Mouse (Mus musculus): ENCODE data around the gene Chil1. TPM values are rescaled to one million over a fixed set of nuclear protein-coding genes. Genes with fewer than 3 reads are reported as not detected.

Gene Chil1
- polyA plus RNA-seq, 1 experiment from 2014 or later: 3.7 TPM

DNA sequence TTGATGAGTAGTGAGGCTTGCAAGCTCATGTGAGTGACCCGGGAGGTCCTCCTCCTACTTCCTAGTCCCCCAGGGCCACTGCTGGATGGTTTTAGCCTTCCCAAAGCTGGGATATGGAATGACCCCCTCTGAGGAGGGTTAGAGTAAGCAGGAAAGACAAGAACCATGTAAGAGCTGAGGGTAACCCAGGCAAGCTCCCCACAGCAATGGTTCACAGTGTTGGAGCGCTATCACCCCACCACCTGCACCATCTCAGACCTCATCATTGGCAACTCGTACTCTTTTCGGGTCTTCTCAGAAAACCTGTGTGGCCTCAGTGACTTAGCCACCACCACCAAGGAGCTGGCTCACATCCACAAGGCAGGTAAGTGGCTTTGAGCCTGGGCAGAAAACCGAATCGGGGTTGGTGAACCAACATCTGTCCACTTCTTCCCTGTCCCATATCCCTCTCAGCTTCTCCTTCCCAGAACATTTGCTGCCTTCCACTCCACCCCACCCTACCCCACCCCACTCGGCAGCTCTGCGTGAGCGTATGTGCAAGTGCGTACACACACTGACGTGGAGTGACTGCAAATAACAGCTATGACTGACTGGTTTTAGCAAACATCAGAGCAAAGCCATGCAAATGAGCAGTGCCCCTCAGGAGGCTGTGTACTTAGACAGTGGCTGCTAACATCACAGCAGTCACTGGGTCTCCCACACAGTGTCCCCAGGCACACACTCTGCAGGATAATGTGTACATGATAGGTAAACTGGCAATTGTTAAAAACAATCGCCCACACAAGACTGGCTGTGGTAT lies 16.4 kb downstream of the Chil1 start:
- Histone ChIP-seq H3K27me3 (no peaks in the 10 kb centered on the region), H3K36me3 (no peaks in the 10 kb centered on the region), H3K4me1 (peaks cover 15% of the 10 kb centered on the region), H3K27ac (replicated peaks) (no peak overlapping the region), H3K4me2 (replicated peaks) (no peak overlapping the region), H3K9ac (replicated peaks) (no peak overlapping the region), H3K9me3 (no peaks in the 10 kb centered on the region), H3K4me3 (no peak overlapping the region)
- WGBS: 72% methylated on average over 12 of the region's 12 CpGs
- no peak; the same call in 1 of the 2 replicates for ATAC-seq (replicated peaks)

DNA sequence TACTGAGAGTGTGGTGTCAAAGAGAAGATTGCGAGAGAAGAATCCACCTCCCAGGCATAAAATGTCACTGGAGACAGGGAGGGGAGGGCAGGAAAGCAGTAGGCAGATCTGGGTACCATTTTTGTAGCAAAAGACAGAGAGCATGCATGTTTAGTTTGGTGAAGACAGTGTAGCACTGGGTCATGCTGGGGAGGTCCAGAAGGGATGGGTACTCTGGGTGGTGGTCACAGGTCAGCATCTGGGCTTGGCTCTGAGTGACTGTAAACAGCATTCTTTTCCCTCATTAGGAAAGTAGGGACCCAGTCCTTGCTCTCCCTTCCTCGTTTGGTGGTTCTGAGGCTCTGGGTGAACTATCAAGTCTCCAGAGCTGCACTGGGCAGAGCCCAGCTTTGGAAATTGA lies 18.5 kb downstream of the Chil1 start:
- WGBS: 68% methylated on average over 2 of the region's 2 CpGs
- Histone ChIP-seq H3K9me3 (no peaks in the 10 kb centered on the region), H3K4me1 (peaks cover 17% of the 10 kb centered on the region), H3K4me2 (replicated peaks) (no peak overlapping the region), H3K36me3 (no peaks in the 10 kb centered on the region), H3K9ac (replicated peaks) (no peak overlapping the region), H3K27me3 (no peaks in the 10 kb centered on the region), H3K4me3 (no peak overlapping the region), H3K27ac (replicated peaks) (no peak overlapping the region)
- ATAC-seq (replicated peaks): no peak

GRCm38 (mm10) chr1:134200998-134201686 lies 19.2 kb downstream of the Chil1 start:
- 83% methylated on average over 6 of the region's 6 CpGs for WGBS
- H3K36me3 ChIP-seq: no peaks in the 10 kb centered on the region
- H3K27me3 ChIP-seq: no peaks in the 10 kb centered on the region
- H3K4me3 ChIP-seq: no peak overlapping the region
- no peak overlapping the region for H3K27ac ChIP-seq (replicated peaks)
- H3K4me1 ChIP-seq: peaks cover 12% of the 10 kb centered on the region
- H3K9ac ChIP-seq (replicated peaks): no peak overlapping the region
- no peak overlapping the region for H3K4me2 ChIP-seq (replicated peaks)
- no peak for ATAC-seq (replicated peaks)
- no peaks in the 10 kb centered on the region for H3K9me3 ChIP-seq

DNA sequence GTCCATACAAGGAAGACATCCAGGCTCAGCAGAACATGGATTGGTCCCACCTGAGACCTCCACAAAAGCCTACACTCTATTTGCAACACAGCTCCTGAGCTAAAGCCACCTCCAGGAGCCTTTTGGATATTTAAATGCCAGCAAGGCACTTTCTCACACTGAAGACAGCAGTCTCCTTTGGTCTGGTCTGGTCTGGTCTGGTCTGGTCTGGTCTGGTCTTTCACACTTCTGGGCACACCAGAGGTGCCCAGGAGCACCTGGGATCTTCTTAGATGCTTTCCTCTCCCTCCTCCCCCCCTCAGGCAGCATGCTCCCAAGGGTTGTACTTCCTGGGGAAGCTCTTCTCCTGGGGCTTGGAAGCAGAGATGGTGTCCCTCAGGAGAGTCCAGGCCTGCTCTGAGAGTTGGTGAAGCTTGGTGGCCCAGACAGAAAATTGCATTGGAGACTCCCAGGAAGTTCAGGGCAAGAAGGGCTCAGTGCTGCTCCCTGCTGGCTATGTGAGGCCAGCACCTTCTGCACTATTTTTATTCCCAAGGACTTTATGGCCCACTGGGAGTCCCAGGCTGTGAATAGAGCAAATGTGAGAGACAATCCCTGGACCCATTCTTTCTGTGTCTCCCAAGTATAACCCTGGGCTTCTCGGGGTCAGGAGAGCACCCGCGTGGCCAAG lies 19.9 kb downstream of the Chil1 start:
- Histone ChIP-seq H3K9me3 (no peaks in the 10 kb centered on the region), H3K4me3 (no peak overlapping the region), H3K27me3 (no peaks in the 10 kb centered on the region), H3K27ac (replicated peaks) (no peak overlapping the region), H3K36me3 (no peaks in the 10 kb centered on the region), H3K4me2 (replicated peaks) (no peak overlapping the region), H3K4me1 (peaks cover 12% of the 10 kb centered on the region), H3K9ac (replicated peaks) (no peak overlapping the region)
- ATAC-seq (replicated peaks): no peak
- WGBS: 35% methylated on average over 3 of the region's 3 CpGs

DNA sequence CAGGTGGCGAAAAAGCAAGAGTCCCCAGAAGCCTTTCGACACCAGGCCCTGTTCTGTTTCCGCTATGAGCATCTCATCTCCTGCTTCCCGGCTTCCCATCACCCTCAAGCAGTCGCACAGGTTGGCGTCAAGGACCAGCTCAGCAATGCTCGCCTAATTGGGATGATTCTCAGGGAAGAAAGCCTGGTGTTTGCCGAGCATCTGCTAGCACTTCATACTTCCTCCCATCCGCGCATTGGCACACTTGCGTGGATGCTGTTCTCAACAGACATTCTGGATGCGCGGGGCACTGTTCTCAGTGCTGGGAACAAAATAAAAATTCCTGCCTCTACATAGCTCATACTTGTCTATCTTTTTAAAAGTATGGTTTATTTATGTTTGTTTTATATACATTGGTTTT lies 22.3 kb downstream of the Chil1 start:
- Histone ChIP-seq H3K27me3 (no peaks in the 10 kb centered on the region), H3K4me3 (no peak overlapping the region), H3K36me3 (no peaks in the 10 kb centered on the region), H3K27ac (replicated peaks) (peak overlapping the region; percentile 48), H3K4me2 (replicated peaks) (no peak overlapping the region), H3K9me3 (no peaks in the 10 kb centered on the region), H3K4me1 (peaks cover 12% of the 10 kb centered on the region), H3K9ac (replicated peaks) (no peak overlapping the region)
- 0 out of 2 replicates have a peak, but pooled peaks have one; percentile 18 for ATAC-seq (replicated peaks)
- 70% methylated on average over 13 of the region's 13 CpGs for WGBS

GRCm38 (mm10) chr1:134205296-134206018 lies 23.5 kb downstream of the Chil1 start:
- no peaks in the 10 kb centered on the region for H3K36me3 ChIP-seq
- H3K9ac ChIP-seq (replicated peaks): no peak overlapping the region
- no peak; the same call in 1 of the 2 replicates for ATAC-seq (replicated peaks)
- no peak overlapping the region for H3K4me3 ChIP-seq
- H3K27me3 ChIP-seq: no peaks in the 10 kb centered on the region
- 62% methylated on average over 9 of the region's 9 CpGs for WGBS
- H3K9me3 ChIP-seq: no peaks in the 10 kb centered on the region
- no peak overlapping the region for H3K4me2 ChIP-seq (replicated peaks)
- peaks cover 12% of the 10 kb centered on the region for H3K4me1 ChIP-seq
- H3K27ac ChIP-seq (replicated peaks): peak overlapping the region; percentile 29

DNA sequence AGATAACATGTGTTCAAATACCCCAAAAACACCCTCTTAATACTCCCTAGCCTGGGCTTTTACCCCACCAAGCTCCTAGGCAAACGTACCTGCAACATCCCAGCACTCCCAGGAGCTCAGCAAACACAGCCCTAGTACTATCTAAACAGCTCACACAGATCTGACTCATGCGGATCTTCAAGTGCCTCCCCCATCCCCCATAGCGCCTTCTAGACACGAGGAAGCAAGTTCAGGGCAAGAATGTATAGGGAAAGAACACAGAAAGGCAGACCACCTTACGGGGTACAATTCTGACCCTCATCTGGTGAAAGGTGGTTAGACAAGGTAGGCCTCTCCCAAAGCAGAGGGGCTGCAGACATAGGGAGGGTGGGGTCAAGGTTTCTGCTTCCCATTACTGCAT lies 24.1 kb downstream of the Chil1 start:
- Histone ChIP-seq H3K4me3 (no peak overlapping the region), H3K27me3 (no peaks in the 10 kb centered on the region), H3K9ac (replicated peaks) (no peak overlapping the region), H3K4me2 (replicated peaks) (no peak overlapping the region), H3K4me1 (peaks cover 12% of the 10 kb centered on the region), H3K27ac (replicated peaks) (no peak overlapping the region), H3K9me3 (no peaks in the 10 kb centered on the region), H3K36me3 (no peaks in the 10 kb centered on the region)
- no peak for ATAC-seq (replicated peaks)
- WGBS: 63% methylated on average over 5 of the region's 5 CpGs

DNA sequence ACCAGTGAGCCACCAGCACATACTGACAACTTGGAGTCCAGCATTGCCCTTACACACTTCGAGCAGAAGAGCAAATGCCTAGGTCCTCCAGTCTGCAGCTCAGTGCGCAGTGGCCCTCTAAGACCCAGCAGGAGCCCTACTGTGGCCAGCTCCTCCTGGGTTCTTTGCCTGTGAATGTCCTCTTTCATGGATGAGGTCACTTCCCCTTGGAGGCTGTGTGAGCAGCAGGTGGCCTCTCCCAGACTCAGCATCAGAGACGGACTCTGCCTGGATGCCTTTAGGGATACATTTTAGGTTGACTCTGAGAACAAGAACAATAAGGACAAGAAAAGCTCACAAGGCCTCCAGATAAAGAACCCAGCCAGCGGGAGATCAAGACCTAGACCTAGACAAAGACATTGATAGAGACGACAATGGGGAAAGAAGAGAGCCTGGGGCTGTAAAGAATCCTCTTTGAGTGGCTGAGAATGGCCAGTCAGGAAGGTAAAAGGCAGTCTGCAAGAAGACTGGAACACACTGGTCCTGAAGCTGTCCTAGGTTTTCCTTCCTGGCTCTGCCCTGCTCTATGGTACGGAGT lies 28.3 kb downstream of the Chil1 start:
- H3K9me3 ChIP-seq: no peaks in the 10 kb centered on the region
- H3K4me2 ChIP-seq (replicated peaks): no peak overlapping the region
- ATAC-seq (replicated peaks): no peak
- no peak overlapping the region for H3K4me3 ChIP-seq
- H3K27me3 ChIP-seq: no peaks in the 10 kb centered on the region
- no peak overlapping the region for H3K9ac ChIP-seq (replicated peaks)
- H3K27ac ChIP-seq (replicated peaks): no peak overlapping the region
- 40% methylated on average over 6 of the region's 6 CpGs for WGBS
- H3K36me3 ChIP-seq: no peaks in the 10 kb centered on the region
- peaks cover 9% of the 10 kb centered on the region for H3K4me1 ChIP-seq

- Histone ChIP-seq H3K4me3 (no peak overlapping the region), H3K36me3 (no peaks in the 10 kb centered on the region), H3K9me3 (no peaks in the 10 kb centered on the region), H3K4me2 (replicated peaks) (no peak overlapping the region), H3K27ac (replicated peaks) (no peak overlapping the region), H3K4me1 (peaks cover 12% of the 10 kb centered on the region), H3K27me3 (no peaks in the 10 kb centered on the region), H3K9ac (replicated peaks) (no peak overlapping the region)
- no peak for ATAC-seq (replicated peaks)
- WGBS: 74% methylated on average over 6 of the region's 6 CpGs
Observed at GRCm38 (mm10) chr1:134211043-134211442, 29.1 kb downstream of the Chil1 start.

- Histone ChIP-seq H3K4me2 (replicated peaks) (no peak overlapping the region), H3K9me3 (no peaks in the 10 kb centered on the region), H3K27ac (replicated peaks) (no peak overlapping the region), H3K27me3 (no peaks in the 10 kb centered on the region), H3K36me3 (no peaks in the 10 kb centered on the region), H3K4me3 (no peak overlapping the region), H3K9ac (replicated peaks) (no peak overlapping the region), H3K4me1 (peaks cover 14% of the 10 kb centered on the region)
- 3% methylated on average over 2 of the region's 2 CpGs for WGBS
- no peak for ATAC-seq (replicated peaks)
Observed at GRCm38 (mm10) chr1:134211631-134212030, 29.7 kb downstream of the Chil1 start.

- Histone ChIP-seq H3K9ac (replicated peaks) (no peak overlapping the region), H3K27me3 (no peaks in the 10 kb centered on the region), H3K4me2 (replicated peaks) (no peak overlapping the region), H3K9me3 (no peaks in the 10 kb centered on the region), H3K4me1 (peaks cover 20% of the 10 kb centered on the region), H3K36me3 (no peaks in the 10 kb centered on the region), H3K4me3 (no peak overlapping the region), H3K27ac (replicated peaks) (no peak overlapping the region)
- no peak for ATAC-seq (replicated peaks)
- WGBS: 75% methylated on average over 6 of the region's 6 CpGs
Observed at GRCm38 (mm10) chr1:134212351-134212750, 30.4 kb downstream of the Chil1 start.

Data from forebrain, embryonic 15.5 days (tissue).